Mouse (Mus musculus) lung, postnatal 0 days (tissue): Measurements from ENCODE around the gene Prokr2.

Experiments
- CTCF ChIP-seq: IDR thresholded peaks from 2 replicates; pipeline ENCODE4 v1.5.1; 2016; ENCODE audit warnings: antibody characterized with exemption, mild to moderate bottlenecking
- EP300 ChIP-seq: IDR thresholded peaks from 2 replicates; pipeline ENCODE4 v1.6.1; 2016; ENCODE audit warnings: antibody characterized with exemption, mild to moderate bottlenecking, control low read depth

DNA sequence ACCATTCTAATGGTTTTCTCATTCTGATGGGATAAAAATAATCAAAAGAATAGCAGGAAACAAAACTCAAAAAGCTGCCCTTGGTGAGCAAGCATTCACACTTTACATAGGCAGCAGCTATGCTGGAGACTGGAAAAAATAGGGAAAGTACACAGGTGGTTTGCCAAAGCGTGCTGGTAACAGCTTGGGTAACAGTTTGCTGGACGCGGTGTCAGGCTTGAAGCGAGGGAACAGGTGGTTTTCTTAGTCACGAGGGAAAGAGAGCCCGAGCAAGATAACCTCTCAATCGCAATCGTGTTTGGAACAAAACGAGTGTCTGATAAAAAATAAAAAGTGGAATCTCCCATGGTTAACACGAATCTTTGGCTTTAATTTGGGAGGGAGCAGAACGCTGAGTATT lies 41.4 kb downstream of the Prokr2 start:
- no peak for TF ChIP-seq CTCF
- TF ChIP-seq EP300: no peak
